Mouse (Mus musculus) urinary bladder, postnatal 14 days (tissue): ENCODE measurements around the gene Fbxl3.
A peak's percentile ranks its signal among the peaks of the same experiment; 100 is the strongest.

Experiments used
- DNase-seq: peaks from one replicate; pipeline ENCODE4 v3.0.0; 2021; ENCODE audit warnings: low spot score

The Fbxl3 gene

GRCm38 (mm10) chr14:103099238-103099933 is at the start of gene Fbxl3:
Gene Fbxl3, minus strand, starts transcription at chr14:103099566.
- DNase-seq = peak; percentile 96

DNA sequence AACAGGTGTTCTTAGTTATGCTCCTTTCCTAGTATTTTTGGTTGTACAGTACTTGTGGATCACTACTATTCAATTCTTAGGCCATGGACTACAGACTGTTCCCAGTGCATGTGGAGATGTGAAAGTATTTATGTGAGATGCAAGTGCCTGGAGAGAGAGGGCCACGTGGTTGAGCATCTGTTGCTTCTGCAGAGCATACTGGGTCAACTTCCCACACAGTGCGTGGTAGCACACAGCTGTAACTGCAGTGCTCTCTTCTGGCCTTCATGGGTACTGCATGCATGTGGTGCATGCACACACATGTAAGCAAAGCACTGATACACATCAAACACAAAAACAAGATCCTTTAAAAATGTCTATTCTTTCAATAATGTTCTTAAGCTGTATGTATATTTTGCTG is 32.6 kb upstream of the Fbxl3 start:
- peak; percentile 24 for DNase-seq

GRCm38 (mm10) chr14:103125756-103126155 is 26.4 kb upstream of the Fbxl3 start:
- no peak for DNase-seq

GRCm38 (mm10) chr14:103114994-103115670 is 15.8 kb upstream of the Fbxl3 start:
- no peak for DNase-seq

- no peak for DNase-seq
Measured at GRCm38 (mm10) chr14:103112606-103113363, 13.4 kb upstream of the Fbxl3 start.

DNA sequence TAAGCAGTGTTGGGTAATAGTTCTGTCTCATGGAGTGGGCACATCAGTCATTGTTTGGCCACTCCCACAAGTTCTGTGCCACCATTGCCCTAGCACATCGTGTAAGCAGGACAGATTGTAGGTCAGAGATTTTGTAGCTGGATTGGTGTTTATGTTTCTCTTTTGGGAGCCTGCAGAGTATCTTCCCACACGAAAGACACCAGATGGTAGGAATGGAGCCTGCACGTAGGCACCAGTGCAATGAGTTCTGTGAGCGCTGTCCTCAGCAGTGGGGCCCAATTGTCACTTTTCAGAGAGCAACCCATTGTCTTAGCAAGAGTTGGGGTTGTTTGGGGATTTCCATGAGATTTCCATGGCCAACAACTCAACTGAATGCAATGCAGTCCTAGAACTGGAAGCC is 10.6 kb upstream of the Fbxl3 start:
- DNase-seq = no peak

DNA sequence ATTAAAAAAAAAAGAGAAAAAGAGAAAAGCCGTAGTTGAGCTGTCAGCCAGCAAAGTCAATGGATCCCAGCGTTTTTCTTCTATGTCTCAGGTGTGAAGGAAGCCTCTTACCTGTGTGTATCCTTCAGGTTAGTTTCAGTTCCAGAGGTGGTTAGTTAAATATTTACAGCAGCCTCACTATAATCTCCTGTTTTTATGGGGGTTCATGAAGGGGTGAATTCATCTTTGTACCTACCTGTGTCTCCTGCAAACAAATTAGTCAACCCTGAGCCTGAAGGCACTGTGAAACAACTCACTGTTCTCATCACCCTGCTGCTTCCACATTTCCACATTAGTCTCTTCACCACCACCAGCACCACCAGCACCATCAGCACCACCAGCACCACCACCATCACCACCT is 6.9 kb upstream of the Fbxl3 start:
- DNase-seq = no peak

DNA sequence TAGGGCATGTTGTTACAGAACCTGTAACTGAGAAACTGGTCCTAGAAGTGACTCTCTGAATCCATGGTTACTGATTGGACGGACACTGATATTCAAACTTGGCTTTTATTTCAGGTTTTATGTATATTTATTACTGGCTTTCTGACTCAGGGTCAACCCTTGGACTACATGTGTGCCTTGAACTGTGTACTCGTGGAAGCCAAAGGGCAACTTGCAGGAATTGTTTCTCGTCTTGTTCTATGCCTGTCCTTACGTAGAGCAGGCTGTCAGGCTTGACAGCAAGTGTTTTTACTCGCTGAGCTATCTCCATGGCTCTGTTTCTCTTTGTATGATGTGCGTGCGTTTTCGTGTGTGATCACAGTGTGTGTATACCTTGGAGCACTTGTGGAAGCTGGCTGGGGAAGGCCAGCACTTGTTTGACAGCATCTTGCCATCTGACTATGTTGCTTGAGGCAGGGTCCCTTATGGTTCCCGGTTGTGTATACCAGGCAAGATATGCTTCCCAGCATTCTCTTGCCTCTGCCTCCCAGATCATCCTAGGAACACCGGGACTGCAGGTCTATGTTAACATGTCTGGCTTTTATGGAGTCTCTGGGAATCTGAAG is 3.5 kb upstream of the Fbxl3 start:
- DNase-seq = no peak

- DNase-seq = no peak
Measured at GRCm38 (mm10) chr14:103102246-103102645, 2.9 kb upstream of the Fbxl3 start.

DNA sequence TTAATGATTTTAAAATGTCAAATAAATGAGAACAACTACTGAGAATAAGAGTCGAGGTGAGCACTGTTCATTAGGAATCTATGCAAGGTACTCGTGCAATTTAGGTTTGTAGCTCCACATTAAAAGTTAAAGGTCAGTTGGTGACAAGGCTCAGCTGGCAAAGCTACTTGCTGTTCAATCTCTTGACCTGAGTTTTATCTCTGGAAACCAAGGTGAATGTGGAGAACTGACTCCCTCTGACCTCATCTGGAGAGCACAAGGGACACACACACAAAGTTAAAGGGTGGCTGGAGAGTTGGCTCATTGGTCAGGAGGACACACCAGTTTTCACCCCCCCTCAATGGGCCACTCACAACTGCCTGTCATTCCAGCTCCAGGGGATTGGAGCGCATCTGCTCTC is 1.8 kb upstream of the Fbxl3 start:
- DNase-seq = no peak

DNA sequence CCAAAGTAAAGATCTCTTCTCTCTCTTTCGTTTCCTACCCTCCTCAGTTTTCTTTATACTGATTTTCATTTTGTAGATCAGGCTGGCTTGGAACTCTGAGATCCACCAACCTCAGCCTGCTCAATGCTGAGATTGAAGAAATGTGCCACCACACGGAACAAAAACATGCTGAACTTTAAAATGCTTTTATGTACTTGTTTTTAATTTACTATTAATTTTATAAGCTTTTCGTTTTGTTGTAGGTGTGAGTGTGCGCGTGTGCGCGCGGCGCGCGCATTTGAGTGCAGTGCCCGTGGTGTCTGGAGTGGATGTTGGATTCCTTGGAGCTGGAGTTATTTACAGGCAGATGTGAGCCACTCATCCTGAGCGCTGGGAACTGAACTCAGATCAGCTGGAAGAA is 930 bp upstream of the Fbxl3 start:
- no peak for DNase-seq

GRCm38 (mm10) chr14:103098587-103099235 is 655 bp downstream of the Fbxl3 start:
- DNase-seq = peak; percentile 91

GRCm38 (mm10) chr14:103098213-103098586 is 1.2 kb downstream of the Fbxl3 start:
- DNase-seq = no peak

- no peak for DNase-seq
Measured at GRCm38 (mm10) chr14:103096621-103097020, 2.7 kb downstream of the Fbxl3 start.

DNA sequence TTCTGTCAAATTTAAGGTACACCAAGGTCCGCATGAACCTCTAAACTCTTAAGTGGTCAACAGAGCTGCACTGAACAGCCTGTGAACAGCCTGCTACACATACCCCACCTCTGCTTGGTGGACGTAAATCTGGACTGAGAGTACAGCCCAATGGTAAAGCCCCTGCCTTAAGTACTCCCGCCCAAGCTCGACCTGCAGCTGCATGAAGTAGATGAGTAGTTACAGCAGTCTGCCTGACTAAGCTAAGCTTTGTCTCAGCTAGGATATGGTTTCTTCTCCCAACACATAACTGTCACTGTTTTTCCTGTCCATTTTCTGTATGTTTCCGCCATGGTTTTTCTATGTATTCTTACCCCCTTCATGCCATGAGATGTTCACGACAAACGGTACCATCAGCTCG is 3.5 kb downstream of the Fbxl3 start:
- DNase-seq = no peak

DNA sequence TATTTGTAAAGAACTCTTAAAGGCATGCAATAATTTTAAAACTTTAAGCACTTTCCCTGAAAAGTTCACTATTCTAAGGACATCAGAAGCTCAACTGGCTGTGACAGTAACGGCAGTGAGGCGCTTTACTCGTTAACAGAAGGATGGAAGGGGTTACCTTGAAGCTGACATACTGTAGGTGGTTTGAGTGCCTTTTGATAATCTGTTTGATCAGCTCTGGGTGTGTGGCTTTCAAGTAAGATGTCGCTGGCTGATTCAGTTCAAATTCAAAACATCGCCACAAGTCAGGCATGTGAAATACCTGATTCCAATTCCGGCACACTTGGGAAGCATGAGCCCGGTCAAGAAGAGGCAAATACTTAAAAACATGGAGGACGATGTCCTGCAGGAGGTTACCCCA is 4.3 kb downstream of the Fbxl3 start:
- DNase-seq = no peak

DNA sequence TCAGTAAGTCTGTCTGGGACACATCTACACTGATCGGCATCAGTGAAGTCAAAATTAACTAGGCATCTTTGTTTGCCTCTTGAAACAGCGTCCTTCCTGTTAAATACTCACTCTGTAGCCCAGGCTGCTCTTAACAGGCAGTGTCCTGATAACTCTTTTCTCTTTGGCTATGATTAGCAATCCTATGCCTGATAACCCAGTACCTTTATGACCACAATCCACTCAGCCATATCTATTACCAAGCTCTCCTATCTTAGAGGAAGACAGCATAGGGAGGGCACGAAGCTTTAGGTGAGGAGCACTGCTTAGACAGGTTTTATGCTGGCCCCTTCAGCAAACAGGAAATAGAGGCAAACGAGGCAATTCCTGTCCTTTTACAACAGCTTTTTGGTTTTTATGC is 5.7 kb downstream of the Fbxl3 start:
- no peak for DNase-seq

DNA sequence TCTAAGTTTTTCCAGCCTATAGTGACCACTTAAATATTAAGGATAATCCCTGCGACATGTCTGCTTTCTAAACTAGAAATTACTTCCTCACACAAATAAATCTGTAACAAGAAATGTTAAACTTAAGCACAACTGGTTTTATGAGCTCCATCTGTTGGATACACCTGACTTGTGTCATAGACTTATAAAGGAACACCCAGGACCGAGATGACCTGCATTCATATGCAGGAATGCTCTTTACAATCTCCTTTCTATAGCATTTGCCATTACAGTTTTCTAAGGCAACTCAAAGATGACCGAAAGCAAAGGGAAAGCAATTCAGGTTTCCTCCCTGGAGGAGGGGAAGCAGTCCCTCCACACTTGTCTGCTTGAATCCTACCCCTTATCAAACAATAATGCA is 6.1 kb downstream of the Fbxl3 start:
- DNase-seq = no peak

DNA sequence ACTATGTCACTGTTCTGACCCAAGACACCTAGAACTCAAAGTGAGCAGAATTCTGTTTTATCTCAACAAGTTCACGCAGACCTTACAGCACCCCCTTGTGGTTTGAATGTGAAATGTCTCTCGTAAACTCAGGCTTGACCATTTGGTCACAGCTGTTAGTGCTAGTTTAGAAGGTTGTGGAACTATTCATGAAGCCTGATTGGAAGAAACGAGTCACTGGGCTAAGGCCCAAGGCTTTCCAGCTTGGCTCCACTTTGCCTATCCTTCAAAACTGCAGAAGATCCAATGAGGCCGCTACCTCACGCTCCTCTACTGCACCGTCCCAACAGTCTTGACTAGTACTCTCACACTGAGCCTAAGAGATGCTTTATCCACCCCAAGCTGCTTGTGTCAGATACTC is 10.7 kb downstream of the Fbxl3 start:
- peak; percentile 60 for DNase-seq

DNA sequence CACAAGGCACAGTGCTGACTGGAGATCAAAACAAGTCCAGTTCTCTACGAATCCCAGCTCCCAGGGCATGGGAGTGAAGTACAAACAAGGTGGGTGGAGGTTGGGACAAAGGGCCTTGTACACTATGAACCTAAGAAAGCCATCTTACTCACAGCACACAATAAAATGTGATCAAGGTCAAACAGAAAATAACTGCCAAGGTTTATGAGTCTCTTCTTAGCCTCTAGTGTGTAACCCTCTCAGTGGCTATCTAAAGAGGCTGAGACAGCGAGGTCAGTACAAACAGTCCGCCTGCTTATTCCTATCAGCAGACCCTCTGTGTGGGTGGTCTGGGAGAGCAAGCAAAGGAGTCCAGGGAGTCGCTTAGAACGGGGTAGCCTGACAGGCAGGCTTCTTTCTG is 11.5 kb downstream of the Fbxl3 start:
- DNase-seq = no peak

DNA sequence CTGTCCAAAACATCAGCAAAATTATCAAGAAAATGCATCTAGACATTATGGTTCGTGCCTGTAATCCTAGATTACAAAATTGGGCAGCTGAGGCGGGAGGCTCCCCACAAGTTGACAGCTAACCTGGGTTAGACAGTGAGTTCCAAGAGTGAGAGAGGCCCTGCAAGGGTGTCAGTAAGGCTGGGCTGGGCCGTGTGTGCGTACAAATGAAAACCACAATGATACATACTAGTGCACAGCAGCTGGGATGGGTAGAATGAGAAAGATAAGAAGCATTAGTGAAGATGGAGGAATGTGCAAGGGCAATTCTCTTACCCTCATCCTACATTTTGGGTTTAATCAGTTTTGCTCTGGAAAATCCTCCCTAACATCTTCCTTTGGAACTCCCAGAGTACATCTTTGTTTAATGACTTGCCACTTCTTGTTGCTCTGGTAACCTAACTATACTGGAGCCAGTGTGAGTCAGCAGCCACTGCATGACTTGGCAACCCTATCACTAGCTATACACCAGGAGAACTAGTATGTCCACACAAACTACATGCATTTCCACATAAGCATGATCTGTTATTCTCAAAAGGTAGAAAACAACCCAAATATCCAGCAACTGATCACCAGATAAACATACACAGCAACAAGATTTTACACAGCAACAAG is 12.6 kb downstream of the Fbxl3 start:
- no peak for DNase-seq
